Mouse (Mus musculus) liver, embryonic 16.5 days (tissue): ENCODE data around the gene Tmem121b. TPM values are rescaled to one million over a fixed set of nuclear protein-coding genes. Genes with fewer than 3 reads are reported as not detected.

ENCODE experiments used
- ATAC-seq: fragments of 200-750 bp; cut with Nextera tagmentation; 2 replicates; pipeline ENCODE4 v1.8.0; 2017; ENCODE audit warnings: low read depth, mild to moderate bottlenecking, moderate number of reproducible peaks, moderate library complexity
- H3K27ac ChIP-seq: fragments of 300-500 bp; sonication (generic); 2 replicates; pipeline ENCODE4 v1.5.1; 2014; ENCODE audit warnings: mild to moderate bottlenecking, low read length
- H3K27me3 ChIP-seq: fragments of 300-500 bp; sonication (generic); 2 replicates; pipeline ENCODE4 v1.6.1; 2014; ENCODE audit warnings: low read depth, low read length, mixed read lengths; ENCODE audit not compliant: control insufficient read depth, insufficient read depth
- H3K36me3 ChIP-seq: fragments of 300-500 bp; sonication (generic); 2 replicates; pipeline ENCODE4 v1.6.1; 2014; ENCODE audit warnings: mild to moderate bottlenecking; ENCODE audit not compliant: control insufficient read depth, insufficient read depth
- H3K4me1 ChIP-seq: fragments of 300-500 bp; sonication (generic); 2 replicates; pipeline ENCODE4 v1.6.1; 2014; ENCODE audit warnings: low read depth, low read length, mixed read lengths; ENCODE audit not compliant: control insufficient read depth
- H3K4me2 ChIP-seq: fragments of 300-500 bp; sonication (generic); 2 replicates; pipeline ENCODE4 v1.6.1; 2014; ENCODE audit warnings: low read depth, low read length, mixed read lengths
- H3K4me3 ChIP-seq: fragments of 300-500 bp; sonication (generic); 2 replicates; pipeline ENCODE4 v1.5.1; 2014; ENCODE audit warnings: low read depth, mild to moderate bottlenecking, low read length
- H3K9ac ChIP-seq: fragments of 300-500 bp; sonication (generic); 2 replicates; pipeline ENCODE4 v1.6.1; 2014; ENCODE audit warnings: low read depth, low read length
- H3K9me3 ChIP-seq: fragments of 300-500 bp; sonication (generic); replicated peaks from 2 replicates; pipeline ENCODE4 v1.6.1; 2016; ENCODE audit warnings: low read length; ENCODE audit not compliant: control insufficient read depth
- WGBS: fragments of 180-500 bp; shearing (Covaris S2); extraction: QIAGEN DNeasy Blood & Tissue Kit; methylation state at CpG from one replicate; pipeline ENCODE4 v1.1.7; 2014; ENCODE audit not compliant: insufficient replicate concordance; 5-methylcytosine and 5-hydroxymethylcytosine counted together
- polyA plus RNA-seq: library from polyadenylated mRNA; unstranded; fragments of >200 nt; fragmentation: Nextera tagmentation; extraction: Ambion mirVana; gene quantifications from 2 replicates; pipeline ENCODE4 v1.2.1, GENCODE M21; 2015

Tmem121b gene
- not detected in 2 replicates for polyA plus RNA-seq

- 1% methylated on average over 67 of the region's 84 CpGs for WGBS
- Histone ChIP-seq H3K4me2 (peak within 1 kb of the TSS; percentile 68), H3K36me3 (no peaks in the 10 kb centered on the region), H3K27ac (no peak within 1 kb of the TSS), H3K9ac (no peak within 1 kb of the TSS), H3K4me1 (peaks cover 19% of the 10 kb centered on the region), H3K4me3 (peak within 1 kb of the TSS; percentile 52), H3K9me3 (no peaks in the 10 kb centered on the region), H3K27me3 (peaks cover 55% of the 10 kb centered on the region)
- peak; percentile 9; the same call in 1 of the 2 replicates for ATAC-seq
Observed at GRCm38 (mm10) chr6:120493374-120494181, at the start of gene Tmem121b. TSS of gene Tmem121b (minus strand) at chr6:120493807.

- Histone ChIP-seq H3K4me1 (peaks cover 10% of the 10 kb centered on the region), H3K4me3 (no peak overlapping the region), H3K4me2 (no peak overlapping the region), H3K27me3 (no peaks in the 10 kb centered on the region), H3K9ac (no peak overlapping the region), H3K36me3 (no peaks in the 10 kb centered on the region), H3K27ac (no peak overlapping the region), H3K9me3 (no peaks in the 10 kb centered on the region)
- WGBS = 7% methylated on average over 1 of the region's 1 CpGs
- ATAC-seq = no peak
Observed at GRCm38 (mm10) chr6:120542061-120542460, 48.5 kb upstream of the Tmem121b start.

GRCm38 (mm10) chr6:120541386-120541785 lies 47.8 kb upstream of the Tmem121b start:
- H3K27ac ChIP-seq = no peak overlapping the region
- WGBS = 50% methylated on average over 2 of the region's 2 CpGs
- no peak overlapping the region for H3K9ac ChIP-seq
- no peaks in the 10 kb centered on the region for H3K9me3 ChIP-seq
- H3K4me2 ChIP-seq = no peak overlapping the region
- no peak for ATAC-seq
- no peak overlapping the region for H3K4me3 ChIP-seq
- H3K36me3 ChIP-seq = no peaks in the 10 kb centered on the region
- H3K27me3 ChIP-seq = no peaks in the 10 kb centered on the region
- H3K4me1 ChIP-seq = peaks cover 10% of the 10 kb centered on the region

GRCm38 (mm10) chr6:120539781-120540231 lies 46.2 kb upstream of the Tmem121b start:
- Histone ChIP-seq H3K9me3 (no peaks in the 10 kb centered on the region), H3K36me3 (no peaks in the 10 kb centered on the region), H3K9ac (no peak overlapping the region), H3K4me1 (peaks cover 10% of the 10 kb centered on the region), H3K27me3 (no peaks in the 10 kb centered on the region), H3K27ac (peak overlapping the region; percentile 50), H3K4me2 (0 out of 2 replicates have a peak overlapping the region, but pooled peaks have one; percentile 59), H3K4me3 (no peak overlapping the region)
- 54% methylated on average over 10 of the region's 10 CpGs for WGBS
- ATAC-seq = peak; percentile 37

GRCm38 (mm10) chr6:120539132-120539759 lies 45.6 kb upstream of the Tmem121b start:
- no peaks in the 10 kb centered on the region for H3K9me3 ChIP-seq
- peak overlapping the region; percentile 47; the same call in 1 of the 2 replicates for H3K9ac ChIP-seq
- peaks cover 10% of the 10 kb centered on the region for H3K4me1 ChIP-seq
- ATAC-seq = peak; percentile 81
- peak overlapping the region; percentile 59 for H3K4me2 ChIP-seq
- peak overlapping the region; percentile 50 for H3K27ac ChIP-seq
- peak overlapping the region; percentile 25 for H3K4me3 ChIP-seq
- WGBS = 13% methylated on average over 16 of the region's 16 CpGs
- H3K27me3 ChIP-seq = no peaks in the 10 kb centered on the region
- no peaks in the 10 kb centered on the region for H3K36me3 ChIP-seq

- ATAC-seq = no peak
- H3K36me3 ChIP-seq = no peaks in the 10 kb centered on the region
Observed at GRCm38 (mm10) chr6:120536337-120536736, 42.7 kb upstream of the Tmem121b start.

GRCm38 (mm10) chr6:120532594-120532993 lies 39.0 kb upstream of the Tmem121b start:
- ATAC-seq = no peak
- H3K4me1 ChIP-seq = peaks cover 12% of the 10 kb centered on the region
- H3K27ac ChIP-seq = no peak overlapping the region
- H3K4me2 ChIP-seq = no peak overlapping the region
- H3K9ac ChIP-seq = no peak overlapping the region
- no peaks in the 10 kb centered on the region for H3K36me3 ChIP-seq
- no peaks in the 10 kb centered on the region for H3K9me3 ChIP-seq
- 70% methylated on average over 1 of the region's 1 CpGs for WGBS
- H3K27me3 ChIP-seq = no peaks in the 10 kb centered on the region
- H3K4me3 ChIP-seq = no peak overlapping the region

More at GRCm38 (mm10) chr6:120536337-120536736, 42.7 kb upstream of the Tmem121b start:
- WGBS = 61% methylated on average over 2 of the region's 2 CpGs
- Histone ChIP-seq H3K4me2 (no peak overlapping the region), H3K9ac (no peak overlapping the region), H3K9me3 (no peaks in the 10 kb centered on the region), H3K27ac (no peak overlapping the region), H3K4me3 (no peak overlapping the region), H3K27me3 (no peaks in the 10 kb centered on the region), H3K4me1 (peaks cover 13% of the 10 kb centered on the region)

- under 1% methylated on average over 75 of the region's 75 CpGs for WGBS
- ATAC-seq = peak; percentile 98
Observed at GRCm38 (mm10) chr6:120531020-120531965, 37.7 kb upstream of the Tmem121b start, which contains the start of gene Hdhd5. TSS of gene Hdhd5 (minus strand) at chr6:120531319.

More at GRCm38 (mm10) chr6:120531020-120531965, 37.7 kb upstream of the Tmem121b start, which contains the start of gene Hdhd5:
- Histone ChIP-seq H3K4me3 (peak within 1 kb of the TSS; percentile 79), H3K4me2 (peak within 1 kb of the TSS; percentile 78), H3K36me3 (no peaks in the 10 kb centered on the region), H3K9me3 (no peaks in the 10 kb centered on the region), H3K9ac (peak within 1 kb of the TSS; percentile 74), H3K27me3 (no peaks in the 10 kb centered on the region), H3K4me1 (peaks cover 12% of the 10 kb centered on the region), H3K27ac (peak within 1 kb of the TSS; percentile 15)
